In the genomic region with DNA sequence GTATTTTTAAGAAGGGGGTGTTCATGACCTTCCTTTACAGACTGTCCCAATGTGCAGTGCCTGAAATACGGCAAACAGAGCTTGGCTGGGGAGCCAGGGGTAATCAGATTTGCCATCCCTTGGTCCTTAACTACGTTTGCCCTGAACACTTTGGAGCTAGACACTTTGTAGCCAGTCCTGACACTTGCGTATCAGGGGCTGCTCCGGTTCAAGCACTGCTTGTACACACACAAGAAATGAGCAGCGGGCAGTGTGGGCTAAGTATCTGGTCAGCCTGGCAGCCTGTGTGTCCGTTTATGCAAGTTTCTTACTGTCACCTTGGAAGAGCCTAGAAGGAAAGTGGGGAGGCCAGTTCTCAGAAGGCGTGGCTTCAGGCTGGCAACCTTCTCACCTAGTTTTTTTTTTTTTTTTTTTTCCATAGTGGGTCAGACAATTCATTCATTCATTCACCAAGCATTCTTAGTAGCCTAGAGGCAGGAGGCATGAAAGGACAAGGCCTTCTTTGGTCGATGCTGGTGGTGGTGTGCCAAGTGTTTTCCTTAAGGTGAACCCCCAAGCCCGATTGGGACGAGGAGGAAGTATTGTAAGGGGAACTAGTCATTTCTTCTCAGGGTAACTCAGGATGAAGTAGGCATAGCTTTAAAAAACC, we compare ENCODE assay signal across 7 mouse cellular contexts. TPM values are rescaled to one million over a fixed set of nuclear protein-coding genes. Genes with fewer than 3 reads are reported as not detected.
DNase-seq lines count a peak whose midpoint lies in the region; ATAC-seq lines count a peak whose summit lies in the region.

No protein-coding gene starts in this region.

- H3K4me2 ChIP-seq in kidney, embryonic 15.5 days = peak overlapping the region; percentile 83
- peak overlapping the region; percentile 70 for H3K4me2 ChIP-seq in midbrain, embryonic 14.5 days (ENCODE audit: low read length)

- peak overlapping the region; percentile 96 for H3K27ac ChIP-seq in kidney, embryonic 15.5 days
- H3K27ac ChIP-seq in midbrain, embryonic 14.5 days (replicated peaks; ENCODE audit: low read depth, low read length) = no peak overlapping the region

- no peaks in the 10 kb centered on the region for H3K27me3 ChIP-seq in kidney, embryonic 15.5 days
- H3K27me3 ChIP-seq in midbrain, embryonic 14.5 days (ENCODE audit: control insufficient read depth, insufficient read depth, low read length) = no peaks in the 10 kb centered on the region

- peak overlapping the region; percentile 76 for H3K4me3 ChIP-seq in kidney, embryonic 15.5 days (replicated peaks)
- H3K4me3 ChIP-seq in midbrain, embryonic 14.5 days (replicated peaks; ENCODE audit: low read depth, low read length) = peak overlapping the region; percentile 73; the same call in 1 of the 2 replicates

- WGBS in kidney, embryonic 15.5 days = 59% methylated on average over 10 of the region's 10 CpGs
- 58% methylated on average over 10 of the region's 10 CpGs for WGBS in midbrain, embryonic 14.5 days

- no peaks in the 10 kb centered on the region for H3K9me3 ChIP-seq in kidney, embryonic 15.5 days (replicated peaks)
- no peaks in the 10 kb centered on the region for H3K9me3 ChIP-seq in midbrain, embryonic 14.5 days (ENCODE audit: control insufficient read depth, low read length)

- ATAC-seq in kidney, embryonic 15.5 days (replicated peaks; ENCODE audit: low FRiP score) = no peak
- no peak for ATAC-seq in midbrain, embryonic 14.5 days (ENCODE audit: low FRiP score, low TSS enrichment)

- peaks cover 45% of the 10 kb centered on the region for H3K4me1 ChIP-seq in kidney, embryonic 15.5 days
- peaks cover 20% of the 10 kb centered on the region for H3K4me1 ChIP-seq in midbrain, embryonic 14.5 days (ENCODE audit: control insufficient read depth, insufficient read depth, low read length)

- H3K36me3 ChIP-seq in kidney, embryonic 15.5 days = 0 out of 2 replicates have a peak, but pooled peaks cover 4% of the 10 kb centered on the region
- H3K36me3 ChIP-seq in midbrain, embryonic 14.5 days (ENCODE audit: control insufficient read depth, insufficient read depth, low read length) = no peaks in the 10 kb centered on the region

- H3K9ac ChIP-seq in kidney, embryonic 15.5 days = 0 out of 2 replicates have a peak overlapping the region, but pooled peaks have one; percentile 78
- no peak overlapping the region for H3K9ac ChIP-seq in midbrain, embryonic 14.5 days (replicated peaks; ENCODE audit: low read length)

- peak; percentile 20 to 37 for DNase-seq in lung, adult 18-20 months
- no peak for DNase-seq in lung, postnatal 14 days
- peak; percentile 38 for DNase-seq in fibroblast of lung, adult 2 months (ENCODE audit: low read depth)
- no peak for DNase-seq in midbrain, embryonic 14.5 days
- DNase-seq in layer of hippocampus, postnatal 36 days = no peak
- no peak for DNase-seq in urinary bladder, postnatal 25 days (ENCODE audit: low spot score)

RNA-seq across cellular contexts. Expression of gene Eid3, which starts 8.3 kb away (rescaled TPM):
- polyA plus RNA-seq in kidney, embryonic 15.5 days (2015; fragmentation: Nextera tagmentation; extraction: Ambion mirVana) = 0.19 and 0.24 TPM in 2 replicates
- polyA plus RNA-seq in midbrain, embryonic 14.5 days (2014; fragmentation: Nextera tagmentation; extraction: Ambion mirVana) = 0.50 and 0.59 TPM in 2 replicates
- 1 to 10 TPM; 1.5 to 1.9 TPM for total RNA-seq in layer of hippocampus, postnatal 36 days (2021)

RNA-seq across cellular contexts. Expression of gene Txnrd1, which starts 24.4 kb away (rescaled TPM):
- polyA plus RNA-seq in kidney, embryonic 15.5 days (2015; fragmentation: Nextera tagmentation; extraction: Ambion mirVana) = 105 and 107 TPM in 2 replicates
- 118 and 150 TPM in 2 replicates for polyA plus RNA-seq in midbrain, embryonic 14.5 days (2014; fragmentation: Nextera tagmentation; extraction: Ambion mirVana)
- 10 to 100 TPM; 49.0 to 53.9 TPM for total RNA-seq in layer of hippocampus, postnatal 36 days (2021)

Comparison
In these comparisons a context has a peak if more than half of its experiments do, and no peak if none do; other contexts are left out.
1. DNase-seq: peak in lung, adult 18-20 months (2 of 2) and fibroblast of lung, adult 2 months (single experiment); none in lung, postnatal 14 days (single experiment), midbrain, embryonic 14.5 days (single experiment), layer of hippocampus, postnatal 36 days (0 of 2) and urinary bladder, postnatal 25 days (single experiment).